Mouse (Mus musculus) embryonic facial prominence, embryonic 12.5 days (tissue): ENCODE results near the gene Vps37c. TPM values are rescaled to one million over a fixed set of nuclear protein-coding genes. Genes with fewer than 3 reads are reported as not detected.

Experiments
- ATAC-seq: fragments of 200-750 bp; cut with Nextera tagmentation; 2 replicates; pipeline ENCODE4 v1.8.0; 2017; ENCODE audit not compliant: insufficient number of reproducible peaks, insufficient read depth, low FRiP score, low TSS enrichment
- H3K27ac ChIP-seq: fragments of 300-500 bp; sonication (generic); 2 replicates; pipeline ENCODE4 v1.5.1; 2016; ENCODE audit warnings: mild to moderate bottlenecking
- H3K27me3 ChIP-seq: fragments of 300-500 bp; sonication (generic); 2 replicates; pipeline ENCODE4 v1.6.1; 2016; ENCODE audit warnings: mild to moderate bottlenecking, moderate library complexity
- H3K36me3 ChIP-seq: fragments of 300-500 bp; sonication (generic); 2 replicates; pipeline ENCODE4 v1.6.1; 2016; ENCODE audit warnings: mild to moderate bottlenecking
- H3K4me1 ChIP-seq: fragments of 300-500 bp; sonication (generic); 2 replicates; pipeline ENCODE4 v1.6.1; 2016
- H3K4me2 ChIP-seq: fragments of 300-500 bp; sonication (generic); replicated peaks from 2 replicates; pipeline ENCODE4 v1.6.1; 2016; ENCODE audit warnings: mild to moderate bottlenecking, moderate library complexity
- H3K4me3 ChIP-seq: fragments of 300-500 bp; sonication (generic); 2 replicates; pipeline ENCODE4 v1.5.1; 2016; ENCODE audit warnings: mild to moderate bottlenecking
- H3K9ac ChIP-seq: fragments of 300-500 bp; sonication (generic); 2 replicates; pipeline ENCODE4 v1.6.1; 2016; ENCODE audit warnings: mild to moderate bottlenecking, moderate library complexity
- H3K9me3 ChIP-seq: fragments of 300-500 bp; sonication (generic); 2 replicates; pipeline ENCODE4 v1.6.1; 2016; ENCODE audit warnings: mild to moderate bottlenecking, moderate library complexity
- WGBS: fragments of 180-500 bp; shearing (Covaris S2); methylation state at CpG from one replicate; pipeline ENCODE4 v1.1.7; 2016; 5-methylcytosine and 5-hydroxymethylcytosine counted together
- polyA plus RNA-seq: library from polyadenylated mRNA; unstranded; fragments of >200 nt; fragmentation: Nextera tagmentation; extraction: Ambion mirVana; gene quantifications from 2 replicates; pipeline ENCODE4 v1.2.1, GENCODE M21; 2016

The Vps37c gene
- polyA plus RNA-seq, 1 experiment from 2014 or later = 35.0 TPM

DNA sequence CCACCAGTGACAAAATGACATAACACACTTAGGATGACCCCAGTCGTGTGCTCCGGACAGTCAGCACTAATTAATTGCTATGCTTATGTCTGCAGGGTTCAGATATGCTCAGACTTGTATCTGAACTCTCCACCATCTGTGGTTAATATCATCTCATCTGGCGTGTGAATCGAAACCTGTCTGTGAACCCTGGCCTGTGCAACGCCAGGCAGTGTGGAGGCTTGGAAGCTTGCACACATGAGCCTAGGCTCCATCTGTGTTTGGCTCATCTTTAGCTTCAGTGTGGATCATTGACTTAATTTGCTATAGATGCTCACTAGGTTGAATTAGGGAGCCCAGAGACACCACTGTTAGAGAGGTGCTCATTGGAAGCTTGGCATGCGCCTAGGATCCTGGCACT lies 73.9 kb downstream of the Vps37c start:
- H3K4me3 ChIP-seq = no peak overlapping the region
- H3K4me1 ChIP-seq = 0 out of 2 replicates have a peak, but pooled peaks cover 6% of the 10 kb centered on the region
- H3K9me3 ChIP-seq = no peaks in the 10 kb centered on the region
- no peaks in the 10 kb centered on the region for H3K27me3 ChIP-seq
- no peak overlapping the region for H3K4me2 ChIP-seq
- H3K36me3 ChIP-seq = no peaks in the 10 kb centered on the region
- no peak overlapping the region for H3K9ac ChIP-seq
- no peak overlapping the region for H3K27ac ChIP-seq
- 67% methylated on average over 6 of the region's 6 CpGs for WGBS
- ATAC-seq = no peak

DNA sequence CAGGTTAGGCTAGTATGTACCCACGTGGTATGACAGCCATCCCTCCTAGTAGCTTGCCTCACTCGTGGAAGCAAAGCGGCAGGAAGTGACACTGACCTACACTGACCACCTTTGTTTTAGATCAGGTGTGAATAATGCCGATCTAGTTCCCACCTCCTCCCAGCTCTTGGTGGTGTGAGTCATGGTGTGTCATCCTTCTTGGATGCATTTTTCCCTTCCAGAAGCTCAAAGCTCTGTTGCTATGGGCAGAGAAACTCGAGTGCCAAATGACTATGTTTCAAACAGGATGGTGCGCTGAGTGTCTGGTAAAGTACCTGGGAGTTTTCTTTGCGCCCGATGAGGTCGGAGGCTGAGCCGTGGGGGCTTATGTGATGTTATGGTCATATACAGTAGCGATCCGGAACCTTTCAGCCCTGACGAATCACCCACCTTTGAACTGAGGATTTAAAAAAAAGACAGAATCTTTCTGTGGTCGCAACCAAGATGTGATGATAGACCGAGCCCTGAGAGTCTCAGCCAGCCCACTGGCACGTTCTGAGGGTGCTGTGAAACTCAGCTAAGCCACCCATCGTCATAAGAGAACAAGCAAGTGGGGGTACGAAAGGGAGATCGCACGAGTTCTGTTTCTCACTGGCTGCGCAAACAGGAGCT lies 75.0 kb downstream of the Vps37c start:
- no peaks in the 10 kb centered on the region for H3K27me3 ChIP-seq
- 82% methylated on average over 21 of the region's 21 CpGs for WGBS
- no peak overlapping the region for H3K27ac ChIP-seq
- no peak overlapping the region for H3K9ac ChIP-seq
- no peak overlapping the region for H3K4me3 ChIP-seq
- H3K36me3 ChIP-seq = no peaks in the 10 kb centered on the region
- no peaks in the 10 kb centered on the region for H3K9me3 ChIP-seq
- ATAC-seq = no peak
- H3K4me2 ChIP-seq = no peak overlapping the region
- 0 out of 2 replicates have a peak, but pooled peaks cover 6% of the 10 kb centered on the region for H3K4me1 ChIP-seq

Other genes with a start within 250 kb of the Vps37c start
- gene Lrrc10b, start 231.3 kb upstream of the Vps37c start, polyA plus RNA-seq = 0.52 and 0.59 TPM in 2 replicates
- 0.14 and 0.17 TPM in 2 replicates for gene Ppp1r32, start 205.8 kb upstream of the Vps37c start, polyA plus RNA-seq
- gene Cpsf7, start 163.5 kb upstream of the Vps37c start, polyA plus RNA-seq = 49.8 and 52.0 TPM in 2 replicates
- 57.0 and 58.8 TPM in 2 replicates for gene Sdhaf2, start 162.6 kb upstream of the Vps37c start, polyA plus RNA-seq
- 61.7 and 62.5 TPM in 2 replicates for gene Tmem216, start 132.5 kb upstream of the Vps37c start, polyA plus RNA-seq
- 15.1 and 16.5 TPM in 2 replicates for gene Cyb561a3, start 111.6 kb upstream of the Vps37c start, polyA plus RNA-seq
- 38.7 and 40.3 TPM in 2 replicates for gene Tmem138, start 111.4 kb upstream of the Vps37c start, polyA plus RNA-seq
- gene Ddb1, start 83.4 kb upstream of the Vps37c start, polyA plus RNA-seq = 433 and 434 TPM in 2 replicates
- gene Tkfc, start 83.1 kb upstream of the Vps37c start, polyA plus RNA-seq = 19.3 and 19.6 TPM in 2 replicates
- gene Vwce, start 54.5 kb upstream of the Vps37c start, polyA plus RNA-seq = 2.1 and 2.6 TPM in 2 replicates
- gene Pga5, start 10.7 kb upstream of the Vps37c start, polyA plus RNA-seq = not detected in 2 replicates
- gene Cd5, start 50.3 kb downstream of the Vps37c start, polyA plus RNA-seq = 0.22 and 0.27 TPM in 2 replicates
- 0.09 TPM in 1 of 2 replicates, not detected in the other for gene Cd6, start 141.3 kb downstream of the Vps37c start, polyA plus RNA-seq
- gene Slc15a3, start 151.0 kb downstream of the Vps37c start, polyA plus RNA-seq = 0.27 and 0.32 TPM in 2 replicates
- 130 and 135 TPM in 2 replicates for gene Tmem132a, start 181.2 kb downstream of the Vps37c start, polyA plus RNA-seq
- 73.2 and 75.8 TPM in 2 replicates for gene Tmem109, start 193.3 kb downstream of the Vps37c start, polyA plus RNA-seq
- gene Prpf19, start 206.5 kb downstream of the Vps37c start, polyA plus RNA-seq = 41.5 and 42.1 TPM in 2 replicates
- 0.10 TPM in 1 of 2 replicates, not detected in the other for gene Zp1, start 231.9 kb downstream of the Vps37c start, polyA plus RNA-seq
- 0.14 and 0.18 TPM in 2 replicates for gene Ptgdr2, start 248.4 kb downstream of the Vps37c start, polyA plus RNA-seq